Mouse (Mus musculus) heart, postnatal 0 days (tissue): ENCODE results near the gene Elp4.

Experiments used
- CTCF ChIP-seq: IDR thresholded peaks from 2 replicates; pipeline ENCODE4 v1.5.1; 2016; ENCODE audit warnings: antibody characterized with exemption, control low read depth, low read depth
- EP300 ChIP-seq: IDR thresholded peaks from 2 replicates; pipeline ENCODE4 v1.6.1; 2016; ENCODE audit warnings: antibody characterized with exemption, low read depth

GRCm38 (mm10) chr2:105661623-105662066, 242.7 kb downstream of the Elp4 start:
- TF ChIP-seq CTCF (no peak), EP300 (no peak)
